10 mouse cellular contexts compared by ENCODE assay signal in the genomic region with DNA sequence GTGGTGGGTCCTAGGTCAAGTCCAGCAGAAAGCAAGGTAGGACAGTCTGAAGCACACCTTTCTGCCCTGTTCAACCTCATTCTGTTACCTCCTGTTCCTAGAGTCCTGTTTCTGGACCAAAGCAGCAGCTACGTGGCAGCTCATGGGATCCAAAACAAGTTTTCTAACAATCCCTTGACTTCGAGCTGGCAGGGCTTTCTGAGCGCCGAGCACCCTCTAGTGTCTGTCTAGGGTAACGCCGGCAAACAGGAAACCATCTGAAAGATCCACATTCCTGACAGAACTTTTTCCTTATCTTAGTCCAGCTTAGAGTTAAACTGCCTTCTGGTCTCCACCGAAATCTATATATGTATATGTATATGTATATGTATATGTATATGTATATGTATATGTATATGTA. TPM values are rescaled to one million over a fixed set of nuclear protein-coding genes. Genes with fewer than 3 reads are reported as not detected.
DNase-seq lines count a peak whose midpoint lies in the region; ATAC-seq lines count a peak whose summit lies in the region.
"Had no signal": no experiment of that assay in that cellular context is flagged by ENCODE, and none has a peak within 500 bp of the region (broad histone marks: within the 10 kb centered on the region; RNA-seq: fewer than 3 reads in every experiment).

No protein-coding gene starts in this region.

- ATAC-seq in CD4-positive, CD25-positive, alpha-beta regulatory T cell, adult 4 months: no peak
- peak; percentile 76 for ATAC-seq in common myeloid progenitor, adult 5-6 weeks (replicated peaks; ENCODE audit: low read depth, poor library complexity, severe bottlenecking)

- DNase-seq in CD4-positive, CD25-positive, alpha-beta regulatory T cell, adult 2 months (ENCODE audit: low read depth, low spot score): peak; percentile 70
- peak; percentile 26 for DNase-seq in layer of hippocampus, adult 11-12 months (ENCODE audit: low spot score)
- no peak for DNase-seq in layer of hippocampus, adult 9-10 months (ENCODE audit: low spot score)
- DNase-seq in MEL-GATA-1-ER (ENCODE audit: extremely low read depth, low read depth): peak; percentile 29
- DNase-seq in layer of hippocampus, postnatal 10 days (ENCODE audit: low spot score in 2 of 2): peak; percentile 59 to 73
- DNase-seq in retina, embryonic 14.5 days (ENCODE audit: low spot score): peak; percentile 79

RNA-seq across cellular contexts. Expression of gene Hoxb9, which starts 31.0 kb away (rescaled TPM):
- under 1 TPM in 1 of 2 experiments, not detected in 1; 0.23 TPM for polyA plus RNA-seq in CD4-positive, CD25-positive, alpha-beta regulatory T cell, adult 4 months (2017; shearing (Covaris generic))
- not detected in 2 replicates for total RNA-seq in common myeloid progenitor, adult 5-6 weeks (2017)
- total RNA-seq in layer of hippocampus, postnatal 10 days (2021): not detected
- polyA plus RNA-seq: heart, embryonic 13.5 days had no signal

RNA-seq across cellular contexts. Expression of gene Hoxb8, which starts 41.5 kb away (rescaled TPM):
- polyA plus RNA-seq in CD4-positive, CD25-positive, alpha-beta regulatory T cell, adult 4 months (2017; shearing (Covaris generic)): not detected
- not detected in 2 replicates for total RNA-seq in common myeloid progenitor, adult 5-6 weeks (2017)
- not detected for total RNA-seq in layer of hippocampus, postnatal 10 days (2021)
- polyA plus RNA-seq: heart, embryonic 13.5 days had no signal

RNA-seq across cellular contexts. Expression of gene Hoxb13, which starts 46.1 kb away (rescaled TPM):
- polyA plus RNA-seq in CD4-positive, CD25-positive, alpha-beta regulatory T cell, adult 4 months (2017; shearing (Covaris generic)): not detected
- total RNA-seq in common myeloid progenitor, adult 5-6 weeks (2017): not detected in 2 replicates
- not detected for total RNA-seq in layer of hippocampus, postnatal 10 days (2021)
- polyA plus RNA-seq: heart, embryonic 13.5 days; neural tube, embryonic 13.5 days had no signal

RNA-seq across cellular contexts. Expression of gene Hoxb7, which starts 46.2 kb away (rescaled TPM):
- polyA plus RNA-seq in CD4-positive, CD25-positive, alpha-beta regulatory T cell, adult 4 months (2017; shearing (Covaris generic)): not detected
- not detected in 2 replicates for total RNA-seq in common myeloid progenitor, adult 5-6 weeks (2017)
- total RNA-seq in layer of hippocampus, postnatal 10 days (2021): not detected

RNA-seq across cellular contexts. Expression of gene Hoxb6, which starts 52.1 kb away (rescaled TPM):
- polyA plus RNA-seq in CD4-positive, CD25-positive, alpha-beta regulatory T cell, adult 4 months (2017; shearing (Covaris generic)): not detected
- total RNA-seq in common myeloid progenitor, adult 5-6 weeks (2017): not detected in 2 replicates
- not detected for total RNA-seq in layer of hippocampus, postnatal 10 days (2021)
